Mouse (Mus musculus) neutrophil, adult 5-6 weeks (primary cell): ENCODE measurements at regions not wholly inside any gene's neighbourhood (a gene's known extent, or its start where the extent isn't known, plus 50 kb on each side); places are given as distances from the start of the nearest gene placed in this dataset.

Experiments
- ATAC-seq: fragments of 151-379, 151-347 bp; 2 replicates; pipeline ENCODE4 v1.8.0; 2017; ENCODE audit warnings: mild to moderate bottlenecking, moderate TSS enrichment; ENCODE audit not compliant: insufficient number of reproducible peaks, poor library complexity, low FRiP score, severe bottlenecking; ENCODE audit errors: extremely low read depth

DNA sequence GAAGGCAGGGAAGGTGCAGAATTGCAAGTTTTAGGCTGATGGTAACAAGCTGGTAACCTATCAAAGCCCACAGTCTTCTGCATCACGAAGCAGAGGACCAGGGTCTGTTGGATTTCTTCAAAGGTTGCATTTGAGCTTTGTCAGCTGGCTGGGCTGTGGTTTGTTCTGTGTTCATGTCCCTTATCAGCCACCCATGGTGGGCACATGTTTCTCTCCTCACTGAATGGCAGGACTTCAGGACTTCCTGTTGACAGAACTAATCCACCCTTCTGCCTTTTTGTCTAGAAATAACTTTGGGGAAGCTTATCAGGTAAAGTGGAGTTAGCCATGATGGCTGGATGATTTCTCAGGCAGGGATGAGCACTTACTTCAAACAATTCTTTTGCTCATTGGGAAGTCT is 106.6 kb upstream of the Bmper start:
- no peak for ATAC-seq

DNA sequence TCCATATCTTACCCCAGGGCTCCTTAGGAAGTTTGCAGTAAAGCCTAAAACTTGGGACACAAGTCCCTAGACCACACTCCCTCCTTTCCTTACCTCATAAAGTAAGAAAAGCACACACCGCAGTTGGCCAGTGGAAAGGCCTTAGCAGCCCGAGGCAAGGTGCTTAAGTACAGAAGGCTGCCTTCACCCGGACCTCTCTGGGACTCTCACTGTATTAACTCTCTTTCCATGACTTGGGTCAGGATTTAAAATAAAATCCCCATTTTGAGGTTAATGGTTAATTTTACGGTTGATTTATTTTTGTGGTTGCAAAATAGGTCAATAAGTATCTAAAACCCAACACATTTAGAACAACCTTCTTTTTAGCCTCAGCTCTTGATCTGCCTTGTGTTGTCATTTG is 103.1 kb upstream of the Bmper start:
- no peak for ATAC-seq

DNA sequence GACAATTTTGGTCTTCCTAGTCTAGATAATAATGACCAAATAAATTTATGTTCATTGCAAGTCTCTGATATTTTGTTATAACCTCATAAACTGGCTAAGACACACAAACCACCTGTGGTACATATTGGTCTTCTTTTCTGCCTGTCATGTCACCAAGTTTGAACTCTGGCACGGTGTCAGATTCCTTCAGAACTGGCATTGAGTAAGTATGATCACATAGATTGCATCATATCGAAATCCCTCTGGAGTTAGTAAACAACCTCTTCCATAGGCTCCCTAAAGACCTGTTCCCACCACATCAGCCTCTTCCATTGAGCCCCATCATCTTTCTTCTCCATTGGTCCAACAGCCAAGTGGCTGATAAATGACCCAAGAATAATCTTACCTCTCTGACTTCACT is 102.1 kb upstream of the Bmper start:
- ATAC-seq: no peak

DNA sequence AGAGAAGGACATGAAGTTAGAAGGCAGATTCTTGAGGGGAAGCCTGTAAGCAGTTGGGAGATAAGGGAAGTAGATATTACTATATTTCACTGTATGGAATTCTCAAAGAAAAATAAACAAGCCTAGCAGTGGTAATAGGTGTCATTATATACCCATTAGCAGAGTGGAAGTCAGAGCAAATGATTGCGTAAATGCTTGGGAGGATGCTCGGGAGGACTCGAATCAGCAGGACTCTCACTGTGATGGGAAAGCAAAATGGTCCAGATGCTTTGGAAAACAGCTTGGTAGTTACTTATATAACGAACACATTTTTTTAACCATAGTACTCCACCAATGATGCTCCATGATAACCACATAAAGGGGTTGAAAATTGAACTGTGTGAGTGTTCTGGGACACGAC is 100.4 kb upstream of the Bmper start:
- no peak for ATAC-seq

DNA sequence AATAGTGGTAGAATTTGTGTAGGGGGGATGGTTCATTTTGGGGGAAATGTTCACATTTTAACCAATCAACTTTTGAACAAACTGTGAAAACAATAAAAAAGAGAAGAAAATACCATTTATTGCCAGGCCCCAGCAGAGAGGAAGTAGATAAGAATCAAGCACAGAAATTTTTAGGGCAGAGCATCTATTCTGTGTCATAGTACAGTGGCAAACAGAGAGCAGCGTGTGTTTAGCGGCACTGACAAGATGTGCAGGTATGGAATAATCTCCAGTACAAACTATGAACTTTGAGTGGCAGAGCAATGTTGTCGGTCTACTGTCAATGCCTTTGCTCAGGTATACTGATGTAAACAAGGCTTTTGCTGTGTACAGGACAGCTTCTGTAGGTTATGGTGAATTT is 99.4 kb upstream of the Bmper start:
- no peak for ATAC-seq

GRCm38 (mm10) chr9:23125761-23126704 is 96.8 kb upstream of the Bmper start:
- ATAC-seq: no peak

GRCm38 (mm10) chr9:23127338-23128017 is 95.4 kb upstream of the Bmper start:
- no peak for ATAC-seq

GRCm38 (mm10) chr9:23128018-23128369 is 94.9 kb upstream of the Bmper start:
- no peak for ATAC-seq

GRCm38 (mm10) chr9:23134006-23134405 is 88.9 kb upstream of the Bmper start:
- no peak for ATAC-seq

DNA sequence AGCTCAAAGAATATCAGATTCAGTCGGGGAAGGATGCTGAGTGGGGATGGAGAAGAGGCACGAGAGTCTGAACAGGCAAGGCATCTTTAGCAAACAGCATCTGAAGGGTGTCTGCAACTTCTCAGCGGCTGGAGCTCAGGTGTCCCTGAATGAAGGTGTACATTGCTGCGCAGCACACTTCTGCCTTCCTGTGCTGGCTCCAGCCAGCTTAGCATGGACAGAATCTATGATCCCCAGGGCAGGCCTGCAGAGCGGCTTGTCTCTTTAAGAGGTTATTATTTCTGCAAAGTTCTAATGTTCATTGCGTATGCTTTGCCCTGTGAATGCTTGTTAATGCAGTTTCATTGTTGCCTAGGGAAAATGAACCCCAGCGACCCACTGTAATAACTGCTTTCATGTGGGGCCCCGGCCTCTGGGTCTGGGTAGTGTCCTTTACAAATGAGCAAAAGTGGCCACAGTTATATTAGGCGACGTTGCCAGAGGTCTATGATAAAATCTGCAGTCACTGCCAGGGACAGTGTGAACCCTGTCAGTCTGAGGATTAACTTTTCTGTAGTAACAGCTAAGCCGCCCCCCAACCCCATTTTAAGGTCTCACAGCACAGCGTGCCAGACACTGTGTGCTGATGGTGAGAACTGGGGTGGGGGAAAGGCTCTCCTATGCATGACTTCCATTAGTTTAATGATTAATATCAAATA is 88.3 kb upstream of the Bmper start:
- ATAC-seq: no peak

DNA sequence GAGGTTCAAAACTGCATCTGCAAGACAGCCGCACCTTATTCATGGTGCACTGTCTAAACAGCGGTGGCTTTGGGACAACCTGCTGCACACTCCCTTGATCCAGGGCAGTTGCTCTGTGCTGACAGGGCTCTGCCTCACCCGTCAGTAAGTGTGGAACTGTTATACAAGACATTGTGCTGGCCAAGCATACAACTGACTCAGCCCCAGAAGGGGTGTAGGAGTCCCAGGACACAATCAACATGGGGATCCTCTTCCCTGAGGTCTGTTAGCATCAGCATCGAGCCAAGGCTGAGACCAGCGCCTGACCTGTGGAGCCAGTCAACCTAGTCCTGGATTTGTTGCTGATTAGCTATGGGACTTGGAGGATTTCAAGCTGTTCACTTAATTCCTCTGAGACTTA is 86.4 kb upstream of the Bmper start:
- no peak for ATAC-seq

DNA sequence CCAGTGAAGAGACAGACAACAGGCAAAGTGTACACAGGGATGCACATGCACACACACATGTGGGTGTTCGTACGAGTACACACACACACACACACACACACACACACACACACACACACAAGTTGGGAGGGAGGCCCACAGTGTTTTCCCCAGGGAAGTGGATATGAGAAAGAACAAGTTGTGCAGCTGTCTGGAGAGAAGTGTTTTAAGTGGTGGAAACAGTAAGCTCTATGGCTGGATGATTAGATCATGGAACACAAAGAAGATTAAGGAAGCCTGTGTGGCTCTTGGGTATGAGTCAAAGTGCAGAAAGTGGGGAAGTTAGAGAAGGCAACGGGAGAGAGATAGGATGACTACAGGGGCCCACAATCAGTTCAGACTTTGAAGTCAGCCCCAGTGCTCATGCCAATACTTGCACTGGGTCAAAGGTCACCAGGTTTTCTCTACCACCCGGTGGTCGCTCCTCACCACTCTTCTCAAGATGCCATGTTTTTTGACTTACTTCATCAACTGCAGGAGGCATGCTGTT is 85.1 kb upstream of the Bmper start:
- no peak for ATAC-seq

DNA sequence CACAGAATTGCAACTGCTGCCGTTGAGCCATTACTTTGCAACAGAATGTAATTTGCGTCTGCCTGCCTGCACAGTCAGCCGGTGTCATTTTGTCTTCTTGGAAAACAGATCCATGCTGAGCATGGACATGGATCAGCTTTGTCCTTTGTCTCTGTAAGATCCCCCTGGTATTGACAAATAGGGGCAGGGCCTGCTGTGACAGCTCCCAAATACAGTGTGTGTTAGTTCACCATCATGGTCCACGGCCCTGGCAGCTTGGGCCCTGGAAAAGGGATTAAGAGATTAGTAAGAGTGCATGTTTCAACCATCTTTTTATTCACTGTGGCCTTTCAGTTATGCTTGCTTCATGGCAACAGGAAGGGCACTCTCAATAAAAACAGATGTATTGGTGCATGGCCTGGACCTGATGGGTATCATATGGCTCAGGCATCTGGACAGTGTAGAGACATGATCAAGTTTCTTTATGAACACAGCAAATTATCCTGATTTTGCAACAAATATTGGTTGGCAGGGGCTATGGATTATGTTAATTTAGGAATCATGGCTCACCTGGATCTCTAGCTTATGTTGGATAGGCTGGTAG is 83.2 kb upstream of the Bmper start:
- ATAC-seq: no peak

GRCm38 (mm10) chr9:23144281-23144680 is 78.6 kb upstream of the Bmper start:
- ATAC-seq: no peak

DNA sequence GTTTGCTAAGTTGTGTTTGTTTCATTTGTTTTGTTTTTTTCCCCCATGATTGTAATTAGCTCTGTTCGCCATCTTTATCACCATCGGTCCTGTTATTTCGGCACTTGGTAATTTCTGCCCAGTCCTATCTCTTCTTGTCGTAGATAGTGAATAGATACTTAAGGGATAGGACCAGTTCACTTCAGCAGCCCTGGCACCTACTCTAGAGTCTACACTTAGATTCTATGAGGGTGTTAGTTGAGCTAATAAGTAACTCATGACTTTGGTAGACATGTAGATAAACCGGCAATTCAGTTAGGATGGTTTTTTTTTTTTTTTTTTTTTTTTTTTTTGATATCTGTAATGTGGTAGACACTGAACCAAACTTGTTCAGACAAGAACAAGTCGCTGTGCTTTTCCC is 72.5 kb upstream of the Bmper start:
- ATAC-seq: no peak

- ATAC-seq: no peak
Observed at GRCm38 (mm10) chr9:23150874-23151273, 72.0 kb upstream of the Bmper start.

GRCm38 (mm10) chr9:23151953-23152490 is 70.9 kb upstream of the Bmper start:
- ATAC-seq: no peak

DNA sequence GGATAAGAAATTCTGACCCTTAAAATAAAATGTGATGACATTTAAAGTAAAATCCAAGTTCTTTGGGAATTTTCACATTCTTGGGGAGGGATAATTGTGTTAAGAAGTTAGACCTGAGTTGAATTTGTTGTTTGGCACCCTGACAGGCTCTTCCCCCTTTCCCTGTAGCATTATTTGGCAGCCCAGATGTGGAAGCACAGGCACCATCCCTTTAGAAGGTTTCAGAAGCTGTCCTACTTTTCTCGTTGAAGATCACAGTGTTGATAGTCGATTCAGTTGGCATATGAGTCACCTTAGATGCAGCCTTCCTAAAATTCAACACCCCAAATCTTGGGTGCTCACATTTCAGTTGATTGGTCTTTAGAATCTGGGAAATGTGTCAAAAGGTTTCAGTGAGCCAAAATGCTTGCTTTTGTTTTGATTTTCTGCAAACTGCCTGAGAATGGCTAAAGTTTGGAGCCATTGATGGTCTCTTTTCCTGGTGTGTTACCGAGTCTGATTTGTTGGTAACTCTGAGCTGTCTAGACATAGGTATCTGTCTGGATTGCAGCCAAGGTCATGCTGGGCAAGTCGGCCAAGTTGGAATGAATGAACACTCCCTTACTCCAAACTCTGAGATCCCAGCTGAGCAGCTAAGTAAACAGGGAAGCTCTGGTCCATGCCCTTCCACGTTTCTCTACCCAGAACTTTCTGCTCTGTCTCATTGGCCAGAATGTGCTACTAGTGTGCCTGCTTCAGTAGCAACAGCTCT is 65.9 kb upstream of the Bmper start:
- ATAC-seq: no peak
